Mouse (Mus musculus) C2C12 (cell line): Measurements from ENCODE around the gene Vmn1r183.

Source experiments
- CEBPB ChIP-seq: IDR thresholded peaks from one replicate; pipeline ENCODE4 v1.6.1; 2011; ENCODE audit warnings: low read depth, mild to moderate bottlenecking, control low read depth, moderate library complexity
- CTCF ChIP-seq: IDR thresholded peaks from one replicate; pipeline ENCODE4 v1.5.1; 2011; ENCODE audit not compliant: control insufficient read depth, insufficient read depth, insufficient read length
- FOSL1 ChIP-seq: IDR thresholded peaks from one replicate; pipeline ENCODE4 v1.8.0; 2011; ENCODE audit warnings: mild to moderate bottlenecking, low read length; ENCODE audit not compliant: poor library complexity, insufficient read depth, severe bottlenecking
- MAX ChIP-seq: IDR thresholded peaks from one replicate; pipeline ENCODE4 v1.6.1; 2011; ENCODE audit warnings: mild to moderate bottlenecking, control low read depth
- MYOD1 ChIP-seq: IDR thresholded peaks from one replicate; pipeline ENCODE4 v1.6.1; 2011; ENCODE audit warnings: low read depth; ENCODE audit not compliant: control insufficient read depth, insufficient read length
- USF1 ChIP-seq: IDR thresholded peaks from one replicate; pipeline ENCODE4 v1.6.1; 2011; ENCODE audit warnings: low read depth, mild to moderate bottlenecking, control low read depth, moderate library complexity

GRCm38 (mm10) chr7:24081634-24082431, 28.8 kb downstream of the Vmn1r183 start, which contains the start of gene Zfp180:
- no peak for TF ChIP-seq CTCF
- no peak for TF ChIP-seq CEBPB
- no peak for TF ChIP-seq MYOD1
- TF ChIP-seq MAX = peak; percentile 45
- no peak for TF ChIP-seq FOSL1
- no peak for TF ChIP-seq USF1
